Mouse (Mus musculus) MEL (cell line): ENCODE measurements around the gene Aldoc. TPM values are rescaled to one million over a fixed set of nuclear protein-coding genes. Genes with fewer than 3 reads are reported as not detected.

Source experiments
- DNase-seq: peaks from one replicate; pipeline ENCODE4 v3.0.0; 2011; ENCODE audit warnings: low read depth, low spot score
- H3K27ac ChIP-seq: 2 replicates; pipeline ENCODE4 v1.5.1; 2012; ENCODE audit warnings: low read depth, mild to moderate bottlenecking, control low read depth, low read length, moderate library complexity; ENCODE audit not compliant: control insufficient read depth
- H3K27me3 ChIP-seq, 2 experiments: fragments of 150-350 bp in 1 of 2; sonication (generic) in 1 of 2; 2 replicates each; pipeline ENCODE4 v1.6.1; 2012; ENCODE audit warnings: low read length in 2 of 2, mild to moderate bottlenecking in 2 of 2, improper control_type of control experiment in 1 of 2, moderate library complexity in 1 of 2; ENCODE audit not compliant: insufficient read depth in 2 of 2, control insufficient read depth in 1 of 2
- H3K36me3 ChIP-seq, 2 experiments: 2 replicates each; pipeline ENCODE4 v1.6.1; 2012 to 2014; ENCODE audit warnings: low read length in 2 of 2, improper control_type of control experiment in 1 of 2, inconsistent platforms in 1 of 2, mild to moderate bottlenecking in 1 of 2; ENCODE audit not compliant: insufficient read depth in 2 of 2, control insufficient read depth in 1 of 2
- H3K4me1 ChIP-seq, 2 experiments: fragments of 150-350 bp in 1 of 2; sonication (generic) in 1 of 2; 2 replicates each; pipeline ENCODE4 v1.6.1; 2012; ENCODE audit warnings: low read length in 2 of 2, improper control_type of control experiment in 1 of 2, mild to moderate bottlenecking in 1 of 2; ENCODE audit not compliant: insufficient read depth in 2 of 2, control insufficient read depth in 1 of 2
- H3K4me3 ChIP-seq, 2 experiments: fragments of 150-350 bp in 1 of 2; sonication (generic) in 1 of 2; 2 replicates each; pipeline ENCODE4 v1.5.1; 2012; ENCODE audit warnings: low read depth in 2 of 2, low read length in 2 of 2, mild to moderate bottlenecking in 2 of 2, moderate library complexity in 2 of 2, control low read depth in 1 of 2, improper control_type of control experiment in 1 of 2; ENCODE audit not compliant: control insufficient read depth in 1 of 2, insufficient read depth in 1 of 2
- H3K79me2 ChIP-seq: 2 replicates; pipeline ENCODE4 v1.6.1; 2012; ENCODE audit warnings: mild to moderate bottlenecking, low read length, moderate library complexity; ENCODE audit not compliant: control insufficient read depth, poor library complexity, insufficient read depth
- H3K9ac ChIP-seq: 2 replicates; pipeline ENCODE4 v1.6.1; 2012; ENCODE audit warnings: low read depth, mild to moderate bottlenecking, control low read depth, low read length, moderate library complexity; ENCODE audit not compliant: control insufficient read depth, poor library complexity, severe bottlenecking
- H3K9me3 ChIP-seq: fragments of 150-350 bp; sonication (generic); replicated peaks from 2 replicates; pipeline ENCODE4 v1.6.1; 2012; ENCODE audit warnings: mild to moderate bottlenecking, low read length, improper control_type of control experiment, moderate library complexity; ENCODE audit not compliant: insufficient read depth
- CHD1 ChIP-seq: IDR thresholded peaks from 2 replicates; pipeline ENCODE4 v1.6.1; 2012; ENCODE audit warnings: low read depth, mild to moderate bottlenecking, inconsistent platforms, low read length, improper control_type of control experiment
- CTCF ChIP-seq, 3 experiments: IDR thresholded peaks in 2 of 3; conservative IDR thresholded peaks in 1 of 3; 2 replicates each; pipeline ENCODE4 v1.5.1; 2011 to 2012; ENCODE audit warnings: low read length in 3 of 3, low read depth in 2 of 3, mild to moderate bottlenecking in 2 of 3, improper control_type of control experiment in 1 of 3, inconsistent platforms in 1 of 3, mixed read lengths in 1 of 3, moderate library complexity in 1 of 3; ENCODE audit not compliant: control insufficient read depth in 1 of 3, insufficient read depth in 1 of 3, poor library complexity in 1 of 3, severe bottlenecking in 1 of 3
- ELF1 ChIP-seq: IDR thresholded peaks from 2 replicates; pipeline ENCODE4 v1.6.1; 2014; ENCODE audit warnings: low read depth, mild to moderate bottlenecking, inconsistent platforms, low read length, improper control_type of control experiment, moderate library complexity
- ETS1 ChIP-seq: IDR thresholded peaks from 2 replicates; pipeline ENCODE4 v1.6.1; 2012; ENCODE audit warnings: low read depth, mild to moderate bottlenecking, inconsistent platforms, low read length, improper control_type of control experiment, moderate library complexity
- HCFC1 ChIP-seq: IDR thresholded peaks from 2 replicates; pipeline ENCODE4 v1.6.1; 2012; ENCODE audit warnings: low read depth, mild to moderate bottlenecking, inconsistent platforms, low read length, improper control_type of control experiment, moderate library complexity
- KAT2A ChIP-seq: conservative IDR thresholded peaks from 2 replicates; pipeline ENCODE4 v1.6.1; 2012; ENCODE audit warnings: low read depth, low read length, improper control_type of control experiment, inconsistent platforms
- MAX ChIP-seq: IDR thresholded peaks from 2 replicates; pipeline ENCODE4 v1.6.1; 2011; ENCODE audit warnings: low read length, improper control_type of control experiment
- MAZ ChIP-seq: IDR thresholded peaks from 2 replicates; pipeline ENCODE4 v1.6.1; 2012; ENCODE audit warnings: low read depth, mild to moderate bottlenecking, inconsistent platforms, low read length, improper control_type of control experiment
- MEF2A ChIP-seq: IDR thresholded peaks from 2 replicates; pipeline ENCODE4 v1.6.1; 2014; ENCODE audit warnings: low read depth, mild to moderate bottlenecking, inconsistent platforms, low read length, improper control_type of control experiment; ENCODE audit not compliant: poor library complexity, insufficient replicate concordance, severe bottlenecking; ENCODE audit errors: extremely low read depth
- MYB ChIP-seq: IDR thresholded peaks from 2 replicates; pipeline ENCODE4 v1.6.1; 2011; ENCODE audit warnings: mild to moderate bottlenecking, low read depth, low read length, improper control_type of control experiment
- NELFE ChIP-seq: IDR thresholded peaks from 2 replicates; pipeline ENCODE4 v1.6.1; 2011; ENCODE audit warnings: low read depth, low read length, improper control_type of control experiment
- NRF1 ChIP-seq: IDR thresholded peaks from 2 replicates; pipeline ENCODE4 v1.6.1; 2014; ENCODE audit warnings: low read depth, mild to moderate bottlenecking, inconsistent platforms, low read length, improper control_type of control experiment, moderate library complexity; ENCODE audit not compliant: poor library complexity, insufficient read depth, severe bottlenecking
- POLR2A ChIP-seq, 2 experiments: IDR thresholded peaks; 2 replicates each; pipeline ENCODE4 v1.6.1; 2011 to 2012; ENCODE audit warnings: low read length in 2 of 2, mild to moderate bottlenecking in 2 of 2, control low read depth in 1 of 2, improper control_type of control experiment in 1 of 2, low read depth in 1 of 2, moderate library complexity in 1 of 2; ENCODE audit not compliant: control insufficient read depth in 1 of 2, insufficient read depth in 1 of 2, poor library complexity in 1 of 2
- RAD21 ChIP-seq: IDR thresholded peaks from 2 replicates; pipeline ENCODE4 v1.6.1; 2011; ENCODE audit warnings: mild to moderate bottlenecking, low read depth, low read length, improper control_type of control experiment
- SIN3A ChIP-seq: IDR thresholded peaks from 2 replicates; pipeline ENCODE4 v1.6.1; 2012; ENCODE audit warnings: low read length, improper control_type of control experiment, inconsistent platforms
- SMC3 ChIP-seq: IDR thresholded peaks from 2 replicates; pipeline ENCODE4 v1.6.1; 2011; ENCODE audit warnings: low read depth, low read length, improper control_type of control experiment
- TBP ChIP-seq: IDR thresholded peaks from 2 replicates; pipeline ENCODE4 v1.8.0; 2011; ENCODE audit warnings: low read depth, low read length, improper control_type of control experiment
- TCF12 ChIP-seq: IDR thresholded peaks from 2 replicates; pipeline ENCODE4 v1.6.1; 2014; ENCODE audit warnings: low read depth, mild to moderate bottlenecking, inconsistent platforms, low read length, improper control_type of control experiment, moderate library complexity
- ZC3H11A ChIP-seq: IDR thresholded peaks from 2 replicates; pipeline ENCODE4 v1.6.1; 2012; ENCODE audit warnings: low read depth, mild to moderate bottlenecking, inconsistent platforms, low read length, improper control_type of control experiment
- ZMIZ1 ChIP-seq: IDR thresholded peaks from 2 replicates; pipeline ENCODE4 v1.6.1; 2012; ENCODE audit warnings: low read depth, mild to moderate bottlenecking, inconsistent platforms, low read length, improper control_type of control experiment, moderate library complexity
- polyA plus RNA-seq, 2 experiments: library from polyadenylated mRNA; stranded (reverse) in 1 of 2; unstranded in 1 of 2; fragments of >175 nt in 1 of 2; fragments of >200 nt in 1 of 2; gene quantifications; 2 replicates each; pipeline versions ENCODE4 v1.2.1 to v1.2.4; 2012; ENCODE audit warnings: low replicate concordance in 2 of 2, low read depth in 1 of 2; ENCODE audit not compliant: insufficient read length in 2 of 2, insufficient read depth in 1 of 2, missing spikeins in 1 of 2
- total RNA-seq: library from RNA; depleted of rRNA; stranded (reverse); fragments of 300-350 nt; gene quantifications from 2 replicates; pipeline ENCODE4 v1.2.3, GENCODE M21; 2012

Aldoc gene
- total and polyA plus RNA-seq, 3 experiments: 3.0 to 8.1 TPM; not detected in 1

GRCm38 (mm10) chr11:78360125-78360788 is 37.5 kb downstream of the Aldoc start:
- peak; percentile 94 for DNase-seq
- Histone ChIP-seq H3K9ac (peak overlapping the region; percentile 56), H3K27ac (no peak overlapping the region), H3K9me3 (no peaks in the 10 kb centered on the region), H3K36me3 (no peaks in the 10 kb centered on the region; a peak in 1 of 4 replicates), H3K79me2 (no peaks in the 10 kb centered on the region), H3K27me3 (peaks cover 0 to 2% of the 10 kb centered on the region in 2 experiments; a peak in 2 of 4 replicates), H3K4me3 (peak overlapping the region; percentile 64 to 73), H3K4me1 (peaks cover 0 to 10% of the 10 kb centered on the region in 2 experiments; a peak in 2 of 4 replicates)
- TF ChIP-seq CTCF (IDR thresholded peaks at IDR 0.05 in 2 of 3, conservative IDR thresholded peaks at IDR 0.05 in 1 of 3; ENCODE audit: control insufficient read depth in 1 of 3, insufficient read depth in 1 of 3, low read depth in 2 of 3, low read length in 3 of 3, poor library complexity in 1 of 3, severe bottlenecking in 1 of 3) (peak; percentile 81 to 92 (median 89)), MAZ (peak; percentile 46; the same call in 1 of the 2 replicates), ELF1 (peak; percentile 55), KAT2A (no peak), NELFE (peak; percentile 51), MYB (no peak), POLR2A (IDR thresholded peaks at IDR 0.05; ENCODE audit: control insufficient read depth in 1 of 2, insufficient read depth in 1 of 2, low read depth in 1 of 2, low read length in 2 of 2, poor library complexity in 1 of 2) (peak in 1 of 2 experiments; percentile 52; a peak in 2 of 4 replicates), ETS1 (no peak), NRF1 (0 out of 2 replicates have a peak, but pooled peaks have one; percentile 6), MAX (no peak), SIN3A (peak; percentile 27), HCFC1 (peak; percentile 54; the same call in 1 of the 2 replicates), RAD21 (peak; percentile 79), MEF2A (no peak), SMC3 (peak; percentile 82), ZMIZ1 (0 out of 2 replicates have a peak, but pooled peaks have one; percentile 45), ZC3H11A (peak; percentile 49), TBP (no peak), TCF12 (peak; percentile 1; the same call in 1 of the 2 replicates)

DNA sequence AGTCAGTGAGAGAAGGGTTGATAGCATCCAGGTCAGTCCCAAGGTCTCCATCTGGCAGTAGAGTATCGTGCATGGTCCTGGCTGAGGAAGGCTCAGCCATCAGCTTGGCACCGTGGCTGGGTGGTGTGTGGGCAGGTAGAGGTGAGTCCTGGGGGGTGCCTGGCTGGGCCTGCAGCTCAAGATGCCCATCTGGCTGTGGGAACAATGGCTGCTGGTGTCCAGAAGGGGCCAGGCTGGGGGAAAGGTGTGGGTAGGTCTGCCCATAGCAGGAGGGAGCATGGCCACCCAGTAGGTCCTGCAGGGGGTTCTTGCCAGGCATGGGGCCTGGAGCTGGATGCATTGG is 38.0 kb downstream of the Aldoc start:
- Histone ChIP-seq H3K4me3 (peak overlapping the region in 1 of 2 experiments; percentile 64; a peak in 1 of 4 replicates), H3K4me1 (peaks cover 0 to 10% of the 10 kb centered on the region in 2 experiments; a peak in 2 of 4 replicates), H3K9me3 (no peaks in the 10 kb centered on the region), H3K36me3 (no peaks in the 10 kb centered on the region; a peak in 1 of 4 replicates), H3K79me2 (no peaks in the 10 kb centered on the region), H3K9ac (peak overlapping the region; percentile 28; the same call in 1 of the 2 replicates), H3K27me3 (peaks cover 2 to 3% of the 10 kb centered on the region in 2 experiments; a peak in 2 of 4 replicates), H3K27ac (no peak overlapping the region)
- no peak for DNase-seq
- TF ChIP-seq CHD1 (no peak), ZC3H11A (no peak), SMC3 (no peak), NRF1 (0 out of 2 replicates have a peak, but pooled peaks have one; percentile 2), MAX (no peak), ZMIZ1 (no peak)
